Mouse (Mus musculus): ENCODE results near the gene Eef1g.

DNA sequence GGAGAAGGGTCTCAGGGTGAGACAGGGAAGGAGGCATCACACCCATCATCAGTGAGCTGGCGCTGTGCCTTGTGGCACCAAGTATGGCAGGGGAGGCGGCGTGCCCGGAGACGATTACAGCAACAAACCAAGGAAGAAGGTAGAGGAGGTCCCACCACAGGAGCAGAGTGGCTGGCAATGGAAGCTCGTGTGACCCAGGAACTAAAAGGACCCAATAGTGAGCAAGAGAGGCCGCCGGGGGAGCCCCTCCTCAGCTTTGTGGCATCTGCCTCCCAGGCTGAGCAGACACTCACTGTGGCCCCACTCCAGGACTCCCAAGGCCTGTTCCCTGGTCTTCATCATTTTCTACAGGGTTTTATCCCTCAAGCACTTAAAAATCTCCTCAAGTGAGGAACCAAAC, 1.1 kb upstream of the Eef1g start:
- TF ChIP-seq POLR2A (IDR thresholded peaks at IDR 0.05; ENCODE audit: low read depth, low read length) (no peak), CTCF (IDR thresholded peaks at IDR 0.05; ENCODE audit: extremely low read depth, insufficient read length, insufficient replicate concordance, low read depth, low read length) (no peak)
